Comparison of ENCODE assay signal across 12 mouse cellular contexts in the genomic region with DNA sequence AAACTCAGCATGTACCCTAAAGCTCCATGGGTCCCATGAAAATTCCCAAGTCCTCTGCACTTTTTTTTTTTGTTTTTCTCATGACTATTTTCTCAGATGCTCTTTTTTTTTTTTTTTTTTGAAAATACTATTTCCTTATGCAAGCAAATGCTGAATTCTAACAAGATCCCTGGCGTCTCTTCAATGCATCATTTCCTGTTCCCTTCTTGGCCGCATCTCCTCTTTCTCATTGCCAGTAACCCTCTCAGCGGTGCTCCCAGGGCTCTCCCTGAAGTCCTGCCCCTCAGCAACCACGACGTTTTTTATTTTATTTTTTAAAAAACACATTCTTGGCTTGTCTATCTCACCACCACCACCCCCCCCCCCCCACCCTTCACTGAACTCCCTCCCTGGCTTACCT.
DNase-seq lines count a peak whose midpoint lies in the region; ATAC-seq and TF ChIP-seq lines count a peak whose summit lies in the region.
"Had no signal": no experiment of that assay in that cellular context is flagged by ENCODE, and none has a peak within 500 bp of the region (broad histone marks: within the 10 kb centered on the region; RNA-seq: fewer than 3 reads in every experiment).

No protein-coding gene starts in this region.

- H3K4me2 ChIP-seq in lung, postnatal 0 days (replicated peaks; ENCODE audit: low read depth, low read length), result no peak overlapping the region
- H3K4me2 ChIP-seq: hindbrain, embryonic 14.5 days had no signal

- no peak for TF ChIP-seq EP300 in lung, postnatal 0 days (IDR thresholded peaks at IDR 0.05)

- H3K4me1 ChIP-seq in lung, postnatal 0 days (ENCODE audit: insufficient read depth, low read depth, low read length), result no peaks in the 10 kb centered on the region

- no peaks in the 10 kb centered on the region for H3K9me3 ChIP-seq in lung, postnatal 0 days (ENCODE audit: low read length)

- no peak overlapping the region for H3K9ac ChIP-seq in lung, postnatal 0 days (replicated peaks; ENCODE audit: low read depth)
- H3K9ac ChIP-seq: hindbrain, embryonic 14.5 days had no signal

- 35% methylated on average over 5 of the region's 5 CpGs for WGBS in lung, postnatal 0 days

- H3K36me3 ChIP-seq in lung, postnatal 0 days (ENCODE audit: insufficient read depth, low read length), result no peaks in the 10 kb centered on the region

- peak; percentile 22 for DNase-seq in adrenal gland, postnatal 10 days
- no peak for DNase-seq in adrenal gland, adult 18-20 months (ENCODE audit: low spot score in 2 of 2)
- DNase-seq in heart, adult 8-10 months (ENCODE audit: low spot score), result peak; percentile 73
- DNase-seq in heart, postnatal 36 days, result no peak
- peak; percentile 47 for DNase-seq in lung, postnatal 0 days (ENCODE audit: low spot score)
- DNase-seq in lung, postnatal 14 days, result no peak
- DNase-seq in naive thymus-derived CD4-positive, alpha-beta T cell, adult 2 months (ENCODE audit: low read depth), result peak; percentile 42
- DNase-seq: embryo, embryonic 11 days; spleen, adult 18-20 months; thymus, adult 18-20 months had no signal

- no peak for ATAC-seq in lung, postnatal 0 days
- ATAC-seq in frontal cortex, adult (ENCODE audit: low TSS enrichment), result no peak

- H3K27ac ChIP-seq in lung, postnatal 0 days (ENCODE audit: low read length), result no peak overlapping the region
- H3K27ac ChIP-seq: hindbrain, embryonic 14.5 days had no signal

- no peaks in the 10 kb centered on the region for H3K27me3 ChIP-seq in lung, postnatal 0 days (replicated peaks; ENCODE audit: insufficient read depth, low read length)

- intact Hi-C loops in heart, postnatal 36 days (cut with DNase I), result loop anchor here (10.0 kb wide), 1 partner anchor 719 kb away; a partner anchor contains a TSS

- TF ChIP-seq CTCF in lung, postnatal 0 days (IDR thresholded peaks at IDR 0.05), result no peak

- H3K4me3 ChIP-seq in lung, postnatal 0 days (ENCODE audit: low read depth, low read length), result no peak overlapping the region

Comparison
In these comparisons a context has a peak if more than half of its experiments do, and no peak if none do; other contexts are left out.
1. DNase-seq: peak in adrenal gland, postnatal 10 days (single experiment), heart, adult 8-10 months (single experiment), lung, postnatal 0 days (single experiment) and naive thymus-derived CD4-positive, alpha-beta T cell, adult 2 months (single experiment); none in adrenal gland, adult 18-20 months (0 of 2), heart, postnatal 36 days (0 of 2) and lung, postnatal 14 days (single experiment).